Mouse (Mus musculus): ENCODE measurements around the gene Tbl3. TPM values are rescaled to one million over a fixed set of nuclear protein-coding genes. Genes with fewer than 3 reads are reported as not detected.

The Tbl3 gene
- polyA plus RNA-seq, 2 experiments: 26.8 to 31.3 TPM

DNA sequence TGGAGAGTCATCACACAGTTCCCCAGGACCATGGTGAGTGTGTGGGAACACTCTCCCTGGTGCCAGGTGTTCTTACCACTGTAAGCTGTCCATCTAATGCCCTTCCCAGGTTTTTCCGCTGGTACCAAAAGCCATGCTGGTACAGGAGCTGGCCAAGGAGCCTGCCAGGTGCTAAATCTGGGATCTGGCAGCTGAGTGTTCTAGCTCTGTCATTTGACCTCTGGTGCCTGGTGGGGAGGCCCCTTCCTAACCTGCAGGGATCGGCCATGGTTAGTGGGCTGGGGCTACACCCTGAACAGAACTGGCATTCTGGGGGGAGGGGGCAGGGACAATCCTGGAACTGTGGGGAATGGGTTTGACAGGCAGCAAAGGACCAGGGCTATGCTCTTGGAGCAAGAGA lies 20.2 kb upstream of the Tbl3 start, which contains the start of gene Rpl3l:
Gene Rpl3l (plus strand): TSS at position 203 of the 400 bp plus-strand sequence.
- Histone ChIP-seq H3K27ac (no peak within 1 kb of the TSS), H3K36me3 (replicated peaks; ENCODE audit: control insufficient read depth, insufficient read depth, low read depth) (peaks cover under 1% of the 10 kb centered on the region; the same call in 1 of the 2 replicates), H3K4me1 (replicated peaks; ENCODE audit: control insufficient read depth in 2 of 2, insufficient read depth in 2 of 2, low read length in 1 of 2) (peaks cover 7% of the 10 kb centered on the region in 2 experiments), H3K9me3 (ENCODE audit: control insufficient read depth, low read length) (no peaks in the 10 kb centered on the region), H3K4me2 (ENCODE audit: low read depth) (no peak within 1 kb of the TSS), H3K27me3 (ENCODE audit: control insufficient read depth, insufficient read depth, low read length) (no peaks in the 10 kb centered on the region), H3K9ac (replicated peaks) (no peak within 1 kb of the TSS), H3K4me3 (ENCODE audit: insufficient read depth in 1 of 2, low read depth in 2 of 2, low read length in 2 of 2) (no peak within 1 kb of the TSS)
- no peak for TF ChIP-seq CTCF (IDR thresholded peaks at IDR 0.05; ENCODE audit: low read depth)
- no peak for TF ChIP-seq EP300 (IDR thresholded peaks at IDR 0.05; ENCODE audit: low read depth)
- DNase-seq (ENCODE audit: low read depth in 3 of 3, low spot score in 3 of 3): no peak
- WGBS (ENCODE audit: insufficient replicate concordance): 61% methylated on average over 2 of the region's 2 CpGs
- no peak for ATAC-seq (ENCODE audit: insufficient read depth)

DNA sequence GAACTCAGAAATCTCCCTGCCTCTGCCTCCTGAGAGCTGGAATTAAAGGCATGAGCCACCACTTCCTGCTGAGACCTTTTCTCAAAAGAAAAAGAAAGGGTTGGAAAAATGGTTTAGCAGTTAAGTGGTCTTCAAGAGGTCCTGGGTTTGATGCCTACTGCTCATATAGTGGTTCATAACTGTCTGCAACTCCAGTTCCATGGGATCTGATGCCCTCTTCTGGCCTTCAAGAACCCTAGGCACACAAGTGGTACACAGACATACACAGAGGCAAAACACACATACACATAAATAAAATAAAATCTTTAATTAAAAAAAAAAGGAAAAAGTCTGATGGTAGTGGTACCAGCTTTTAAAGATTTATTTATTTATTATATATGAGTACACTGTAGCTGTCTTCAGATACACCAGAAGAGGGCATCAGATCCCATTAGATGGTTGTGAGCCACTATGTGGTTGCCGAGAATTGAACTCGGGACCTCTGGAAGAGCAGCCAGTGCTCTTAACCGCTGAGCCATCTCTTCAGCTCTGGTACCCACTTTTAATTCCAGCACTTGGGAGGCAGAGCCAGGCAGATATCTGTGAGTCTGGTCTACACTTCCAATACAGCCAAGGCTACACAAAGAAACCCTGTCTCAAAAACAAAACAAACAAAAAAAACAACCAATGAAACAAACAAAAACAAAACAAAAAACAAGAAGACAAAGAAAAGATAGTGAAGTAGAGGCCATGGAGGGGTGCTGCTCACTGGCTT lies 18.4 kb upstream of the Tbl3 start:
- DNase-seq (ENCODE audit: low read depth in 3 of 3, low spot score in 3 of 3) (no peak), ATAC-seq (ENCODE audit: insufficient read depth) (no peak)
- no peak for TF ChIP-seq CTCF (IDR thresholded peaks at IDR 0.05; ENCODE audit: low read depth)
- no peak for TF ChIP-seq EP300 (IDR thresholded peaks at IDR 0.05; ENCODE audit: low read depth)
- Histone ChIP-seq H3K4me1 (replicated peaks; ENCODE audit: control insufficient read depth in 2 of 2, insufficient read depth in 2 of 2, low read length in 1 of 2) (peaks cover 13 to 18% of the 10 kb centered on the region in 2 experiments), H3K27ac (no peak overlapping the region), H3K4me3 (ENCODE audit: insufficient read depth in 1 of 2, low read depth in 2 of 2, low read length in 2 of 2) (no peak overlapping the region), H3K9ac (replicated peaks) (no peak overlapping the region), H3K4me2 (ENCODE audit: low read depth) (no peak overlapping the region), H3K27me3 (ENCODE audit: control insufficient read depth, insufficient read depth, low read length) (no peaks in the 10 kb centered on the region), H3K9me3 (ENCODE audit: control insufficient read depth, low read length) (no peaks in the 10 kb centered on the region), H3K36me3 (replicated peaks; ENCODE audit: control insufficient read depth, insufficient read depth, low read depth) (peaks cover 16% of the 10 kb centered on the region)
- WGBS (ENCODE audit: insufficient replicate concordance): 46% methylated on average over 3 of the region's 3 CpGs

DNA sequence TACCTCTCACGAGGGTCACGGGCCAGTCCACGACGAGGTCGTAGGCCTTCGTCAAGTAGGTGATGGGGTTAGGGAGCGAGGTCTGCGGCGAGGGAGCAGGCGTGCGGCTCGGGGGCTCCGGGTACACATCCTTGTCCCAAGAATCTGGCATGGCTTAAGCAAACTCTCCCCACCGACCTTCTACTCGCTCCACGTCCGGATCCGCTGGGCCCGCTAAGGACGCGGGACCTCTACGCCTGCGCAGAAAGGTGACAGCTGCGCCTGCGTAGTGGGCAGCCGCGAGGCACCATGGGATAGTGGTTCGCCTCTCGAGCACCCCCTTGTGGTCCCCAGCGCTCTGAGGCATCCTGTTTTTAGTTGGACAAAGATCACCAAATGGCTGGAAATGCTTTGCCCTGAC lies 16.7 kb upstream of the Tbl3 start, which contains the start of gene Ndufb10:
Gene Ndufb10 (minus strand): TSS at position 295 of the 400 bp plus-strand sequence.
- TF ChIP-seq CTCF (IDR thresholded peaks at IDR 0.05; ENCODE audit: low read depth) (peak; percentile 100), EP300 (IDR thresholded peaks at IDR 0.05; ENCODE audit: low read depth) (no peak)
- H3K4me2 ChIP-seq (ENCODE audit: low read depth): peak within 1 kb of the TSS; percentile 92
- DNase-seq (ENCODE audit: low read depth in 3 of 3, low spot score in 3 of 3) (peak; percentile 85 to 88 (median 87)), ATAC-seq (ENCODE audit: insufficient read depth) (peak; percentile 72)
- 0% methylated on average over 30 of the region's 30 CpGs for WGBS (ENCODE audit: insufficient replicate concordance)
- H3K27ac ChIP-seq: peak within 1 kb of the TSS; percentile 84
- H3K9ac ChIP-seq (replicated peaks): peak within 1 kb of the TSS; percentile 96
- peak within 1 kb of the TSS; percentile 85 to 96 for H3K4me3 ChIP-seq (ENCODE audit: insufficient read depth in 1 of 2, low read depth in 2 of 2, low read length in 2 of 2)
- H3K9me3 ChIP-seq (ENCODE audit: control insufficient read depth, low read length): no peaks in the 10 kb centered on the region
- peaks cover 16 to 18% of the 10 kb centered on the region in 2 experiments for H3K4me1 ChIP-seq (replicated peaks; ENCODE audit: control insufficient read depth in 2 of 2, insufficient read depth in 2 of 2, low read length in 1 of 2)
- peaks cover 19% of the 10 kb centered on the region for H3K36me3 ChIP-seq (replicated peaks; ENCODE audit: control insufficient read depth, insufficient read depth, low read depth)
- no peaks in the 10 kb centered on the region for H3K27me3 ChIP-seq (ENCODE audit: control insufficient read depth, insufficient read depth, low read length)

GRCm38 (mm10) chr17:24723881-24724180 lies 16.4 kb upstream of the Tbl3 start:
- ATAC-seq (ENCODE audit: insufficient read depth): peak; percentile 58
- TF ChIP-seq EP300 (IDR thresholded peaks at IDR 0.05; ENCODE audit: low read depth): no peak
- TF ChIP-seq CTCF (IDR thresholded peaks at IDR 0.05; ENCODE audit: low read depth): no peak
- no peak for DNase-seq (ENCODE audit: low read depth in 3 of 3, low spot score in 3 of 3)
- Histone ChIP-seq H3K9ac (replicated peaks) (peak overlapping the region; percentile 96), H3K4me2 (ENCODE audit: low read depth) (peak overlapping the region; percentile 92), H3K27ac (peak overlapping the region; percentile 84), H3K36me3 (replicated peaks; ENCODE audit: control insufficient read depth, insufficient read depth, low read depth) (peaks cover 19% of the 10 kb centered on the region), H3K4me3 (ENCODE audit: insufficient read depth in 1 of 2, low read depth in 2 of 2, low read length in 2 of 2) (peak overlapping the region; percentile 85 to 96), H3K27me3 (ENCODE audit: control insufficient read depth, insufficient read depth, low read length) (no peaks in the 10 kb centered on the region), H3K9me3 (ENCODE audit: control insufficient read depth, low read length) (no peaks in the 10 kb centered on the region), H3K4me1 (replicated peaks; ENCODE audit: control insufficient read depth in 2 of 2, insufficient read depth in 2 of 2, low read length in 1 of 2) (peaks cover 16 to 19% of the 10 kb centered on the region in 2 experiments)
- under 1% methylated on average over 15 of the region's 15 CpGs for WGBS (ENCODE audit: insufficient replicate concordance)

DNA sequence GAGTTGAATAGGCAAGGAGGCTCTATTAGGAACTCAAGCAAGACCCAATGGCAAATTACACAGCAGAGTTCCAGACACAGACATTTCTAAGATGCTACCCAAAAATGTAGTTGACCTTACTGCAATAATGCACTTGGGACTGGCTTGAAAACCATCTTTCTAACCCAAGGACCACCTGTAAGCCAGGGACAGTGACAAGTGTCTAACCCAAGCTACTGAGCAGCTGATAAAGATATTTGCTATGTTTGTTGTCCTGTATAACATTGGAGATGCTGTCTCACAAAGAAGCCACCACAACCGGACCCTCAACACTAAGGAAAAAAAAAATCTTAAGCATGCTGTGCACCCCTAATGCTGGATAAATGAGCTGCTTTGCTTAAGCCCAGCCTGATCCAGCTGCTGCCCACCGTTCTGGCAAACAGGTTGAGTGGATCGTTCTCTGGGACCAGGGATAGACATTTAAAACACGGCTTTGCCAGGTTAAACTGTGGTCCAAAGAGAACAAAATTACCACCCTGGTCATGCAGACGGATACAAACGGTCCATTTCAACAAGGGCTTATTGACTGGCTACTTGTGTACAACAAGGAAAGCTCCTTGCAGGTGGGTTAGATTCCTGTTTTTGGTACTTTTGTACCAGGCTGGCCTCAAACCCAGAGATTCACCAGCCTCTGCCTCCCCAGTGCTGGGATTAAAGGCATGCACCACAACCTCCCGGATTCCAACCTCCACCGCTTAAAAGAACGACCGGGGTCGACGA lies 15.8 kb upstream of the Tbl3 start:
- no peak for TF ChIP-seq EP300 (IDR thresholded peaks at IDR 0.05; ENCODE audit: low read depth)
- TF ChIP-seq CTCF (IDR thresholded peaks at IDR 0.05; ENCODE audit: low read depth): no peak
- under 1% methylated on average over 12 of the region's 12 CpGs for WGBS (ENCODE audit: insufficient replicate concordance)
- no peaks in the 10 kb centered on the region for H3K27me3 ChIP-seq (ENCODE audit: control insufficient read depth, insufficient read depth, low read length)
- ATAC-seq (ENCODE audit: insufficient read depth) (no peak), DNase-seq (ENCODE audit: low read depth in 3 of 3, low spot score in 3 of 3) (no peak)
- H3K27ac ChIP-seq: peak overlapping the region; percentile 84
- H3K4me1 ChIP-seq (replicated peaks; ENCODE audit: control insufficient read depth in 2 of 2, insufficient read depth in 2 of 2, low read length in 1 of 2): peaks cover 16 to 23% of the 10 kb centered on the region in 2 experiments
- peak overlapping the region; percentile 85 to 96 for H3K4me3 ChIP-seq (ENCODE audit: insufficient read depth in 1 of 2, low read depth in 2 of 2, low read length in 2 of 2)
- H3K9ac ChIP-seq (replicated peaks): peak overlapping the region; percentile 96
- peak overlapping the region; percentile 92 for H3K4me2 ChIP-seq (ENCODE audit: low read depth)
- H3K9me3 ChIP-seq (ENCODE audit: control insufficient read depth, low read length): no peaks in the 10 kb centered on the region
- H3K36me3 ChIP-seq (replicated peaks; ENCODE audit: control insufficient read depth, insufficient read depth, low read depth): peaks cover 19% of the 10 kb centered on the region

Data from liver, embryonic 14.5 days (tissue).